Mouse (Mus musculus) thymus, postnatal 36 days (tissue): ENCODE measurements at regions not wholly inside any gene's neighbourhood (a gene's known extent, or its start where the extent isn't known, plus 50 kb on each side); places are given as distances from the start of the nearest gene placed in this dataset.

Source experiments
- DNase-seq, 2 experiments: peaks; one replicate each; pipeline ENCODE4 v3.0.0; 2022; ENCODE audit warnings: mixed read lengths in 2 of 2

GRCm38 (mm10) chr2:61221157-61221556 is 258.2 kb upstream of the Rbms1 start:
- DNase-seq, result no peak

GRCm38 (mm10) chr2:61213951-61214350 is 251.0 kb upstream of the Rbms1 start:
- DNase-seq, result no peak

DNA sequence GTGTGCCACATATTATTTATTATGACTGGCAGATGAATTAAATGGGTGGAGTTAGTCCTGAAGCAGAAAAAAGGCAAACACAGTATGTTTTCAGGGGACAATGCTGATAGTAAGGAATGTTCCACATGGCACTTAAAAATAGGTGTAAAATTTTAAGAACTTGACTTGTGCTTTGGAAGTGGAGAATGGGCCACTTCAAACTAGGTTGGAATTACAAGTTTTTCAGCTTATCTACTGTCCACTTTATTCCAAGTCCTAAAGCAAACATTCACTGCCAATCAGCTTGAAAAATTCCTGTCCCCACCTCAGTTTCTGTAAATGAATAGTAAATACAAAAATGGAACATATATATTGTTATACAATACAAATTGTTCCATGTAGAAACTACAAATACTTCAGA is 238.4 kb upstream of the Rbms1 start:
- DNase-seq, result no peak

- DNase-seq, result no peak
Observed at GRCm38 (mm10) chr2:61193976-61194375, 231.0 kb upstream of the Rbms1 start.

- DNase-seq, result no peak
Observed at GRCm38 (mm10) chr2:61182424-61182979, 219.5 kb upstream of the Rbms1 start.

DNA sequence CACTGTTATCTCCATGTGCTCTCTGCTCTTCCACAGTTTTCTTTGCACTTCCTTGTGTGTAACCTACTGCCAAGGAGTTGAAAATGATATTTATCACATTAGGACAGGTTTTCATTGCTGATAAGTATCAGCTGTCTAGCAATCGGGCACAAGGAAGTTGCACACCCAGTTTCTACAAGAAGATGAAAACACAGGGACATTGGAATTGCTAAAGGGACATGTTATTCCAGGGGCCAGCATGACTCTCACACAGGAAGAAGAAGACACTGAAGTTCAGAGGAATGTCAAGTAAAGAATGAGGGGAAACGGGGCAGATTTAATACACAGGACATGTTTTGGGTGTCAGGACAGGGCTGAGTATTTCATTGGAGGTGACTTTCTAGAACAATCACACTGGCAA is 214.8 kb upstream of the Rbms1 start:
- no peak for DNase-seq

GRCm38 (mm10) chr2:61176807-61177206 is 213.8 kb upstream of the Rbms1 start:
- DNase-seq, result no peak

DNA sequence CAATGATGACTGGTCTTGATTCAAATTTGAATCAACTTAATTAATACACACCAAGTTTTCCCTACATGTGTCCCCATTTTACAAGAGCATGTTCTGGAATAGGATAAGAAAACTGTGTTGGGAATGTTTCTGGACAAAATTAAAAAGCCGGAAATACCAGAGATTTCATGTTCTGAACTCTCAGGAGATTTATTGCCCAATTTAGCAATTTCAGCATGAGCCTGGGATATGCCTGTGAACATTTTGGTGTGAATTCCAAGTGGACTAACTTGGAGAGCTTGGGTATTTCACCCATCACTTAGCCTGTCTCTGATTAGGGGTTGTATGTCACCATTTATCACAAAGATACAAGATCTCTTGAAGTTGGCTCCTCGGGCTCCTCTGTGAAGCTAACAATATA is 210.6 kb upstream of the Rbms1 start:
- DNase-seq, result no peak

GRCm38 (mm10) chr2:61161336-61161735 is 198.3 kb upstream of the Rbms1 start:
- DNase-seq, result no peak

- DNase-seq, result no peak
Observed at GRCm38 (mm10) chr2:61159761-61160160, 196.8 kb upstream of the Rbms1 start.

DNA sequence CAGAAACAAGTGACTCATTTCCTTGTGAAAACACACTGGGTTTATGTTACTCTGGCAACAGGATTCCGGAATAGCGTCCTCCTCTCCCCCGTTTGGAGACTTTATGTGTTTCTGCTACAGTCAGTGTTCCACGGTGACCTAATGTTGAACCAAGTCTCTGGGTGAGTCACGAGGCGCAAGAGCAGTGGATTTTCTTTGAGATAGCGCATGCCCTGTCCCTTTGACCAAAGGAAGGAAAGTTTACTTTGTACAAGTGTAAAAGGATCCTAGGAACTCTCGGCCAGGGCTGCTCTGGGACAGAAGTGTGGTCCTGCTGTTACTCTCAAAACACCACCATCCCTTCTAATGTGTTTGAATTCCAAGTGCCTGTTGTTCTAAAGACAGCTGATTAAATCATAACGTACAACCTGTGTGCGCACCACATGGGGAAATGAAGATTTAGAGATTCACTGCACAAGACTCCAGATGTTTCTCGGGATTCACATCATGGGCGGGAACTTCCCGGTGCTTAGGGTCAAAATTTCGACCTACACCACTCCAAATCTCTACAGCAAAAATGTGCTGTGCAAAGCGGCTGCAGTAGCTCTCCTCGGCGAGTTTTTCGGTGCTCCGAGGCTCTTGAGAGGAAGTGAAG is 176.1 kb upstream of the Rbms1 start:
- DNase-seq, result no peak

DNA sequence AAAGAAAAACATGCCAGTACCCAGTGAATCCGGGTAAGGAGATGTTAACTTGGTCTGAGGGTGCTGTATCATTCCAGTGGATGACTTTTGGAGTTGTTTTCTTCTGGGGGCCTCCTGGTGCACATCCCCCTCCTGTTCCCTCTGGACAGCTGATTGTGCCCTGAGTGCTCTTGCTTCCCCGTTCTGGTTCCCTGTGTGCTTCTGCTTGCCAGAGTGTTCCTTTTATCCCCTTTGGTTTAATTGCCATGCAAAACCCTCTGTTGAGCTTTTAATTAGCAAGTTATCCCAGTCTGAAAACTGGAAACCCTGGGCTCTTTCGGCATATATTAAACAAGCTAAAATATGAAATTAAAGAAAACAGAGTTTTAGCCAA is 175.6 kb upstream of the Rbms1 start:
- DNase-seq, result no peak

GRCm38 (mm10) chr2:61137378-61137777 is 174.4 kb upstream of the Rbms1 start:
- no peak for DNase-seq

DNA sequence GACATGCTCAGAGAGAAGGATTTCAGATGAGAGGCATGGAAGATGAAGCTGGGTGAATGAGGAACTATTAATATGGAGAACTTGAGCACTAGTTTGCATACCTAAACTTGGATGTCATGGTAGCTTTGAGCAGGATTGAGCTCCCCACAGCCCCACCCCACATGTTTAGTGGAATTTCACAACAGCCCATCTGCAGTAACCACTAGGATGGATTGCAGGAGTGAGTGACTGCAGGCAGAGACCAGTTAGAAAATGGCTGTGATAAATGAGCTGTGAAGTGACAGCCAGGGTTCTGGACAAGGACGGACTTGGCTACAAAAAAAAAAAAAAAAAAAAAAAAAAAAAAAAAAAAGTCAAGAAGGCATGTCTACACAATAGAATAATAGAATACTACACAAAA is 173.9 kb upstream of the Rbms1 start:
- DNase-seq, result no peak

DNA sequence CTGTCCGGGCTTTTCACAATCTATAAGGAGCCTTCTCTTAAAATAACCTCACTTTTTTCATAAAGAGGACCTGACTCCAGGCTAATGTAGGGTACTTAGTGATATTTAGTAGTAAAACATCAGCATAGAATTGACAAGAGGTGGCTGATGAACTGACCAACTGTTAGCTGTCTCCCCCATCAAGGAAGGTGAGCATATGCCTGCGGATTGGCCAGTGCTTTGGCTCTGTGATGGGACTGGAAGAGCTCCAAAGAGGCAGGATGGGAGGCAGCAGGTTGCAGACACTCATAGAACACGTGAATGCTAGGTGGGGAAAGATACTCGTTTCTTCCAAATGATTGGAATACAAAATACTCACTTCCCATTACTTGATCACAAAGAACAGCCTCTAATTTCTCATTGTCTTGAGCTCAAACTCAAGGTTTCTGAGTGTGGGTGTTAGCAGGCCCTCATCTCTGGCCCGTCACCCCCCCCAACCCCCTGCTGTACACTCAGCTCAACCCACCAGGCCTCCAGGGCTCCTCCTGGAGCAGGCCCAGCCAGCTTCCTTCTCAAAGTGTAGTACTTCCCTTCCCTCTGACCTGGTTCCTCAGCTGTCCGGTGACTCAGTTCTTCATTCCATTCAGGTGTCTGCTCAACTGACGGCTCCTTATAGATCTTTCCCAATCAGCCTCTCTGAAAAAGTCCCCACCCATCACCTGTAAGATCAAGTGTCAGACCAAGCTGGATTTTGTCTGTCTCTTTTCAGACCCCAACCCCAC is 160.2 kb upstream of the Rbms1 start:
- no peak for DNase-seq

GRCm38 (mm10) chr2:61121281-61121680 is 158.3 kb upstream of the Rbms1 start:
- DNase-seq, result no peak

DNA sequence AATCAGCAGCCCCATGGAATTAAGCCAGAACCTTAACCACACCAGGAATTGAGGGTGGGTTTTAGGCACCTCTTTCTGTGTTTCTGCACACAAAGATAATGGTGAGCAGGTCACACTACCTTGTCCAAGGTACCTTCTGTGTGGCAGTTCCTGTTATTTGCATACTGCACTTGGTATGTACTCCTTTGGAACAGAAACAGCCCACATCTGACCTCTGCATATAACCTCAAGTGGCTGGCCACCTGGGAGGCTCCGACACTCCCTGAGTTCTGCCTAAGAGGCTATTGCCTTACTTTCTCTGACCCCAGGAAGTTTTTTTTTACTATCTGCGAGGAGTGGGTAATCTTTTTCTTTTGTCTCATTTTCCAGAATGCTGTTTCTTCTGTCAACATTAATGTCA is 151.6 kb upstream of the Rbms1 start:
- DNase-seq, result no peak

- no peak for DNase-seq
Observed at GRCm38 (mm10) chr2:61113916-61114315, 150.9 kb upstream of the Rbms1 start.

GRCm38 (mm10) chr2:61110591-61110990 is 147.6 kb upstream of the Rbms1 start:
- DNase-seq, result no peak

- DNase-seq, result no peak
Observed at GRCm38 (mm10) chr2:61109564-61109963, 146.6 kb upstream of the Rbms1 start.

DNA sequence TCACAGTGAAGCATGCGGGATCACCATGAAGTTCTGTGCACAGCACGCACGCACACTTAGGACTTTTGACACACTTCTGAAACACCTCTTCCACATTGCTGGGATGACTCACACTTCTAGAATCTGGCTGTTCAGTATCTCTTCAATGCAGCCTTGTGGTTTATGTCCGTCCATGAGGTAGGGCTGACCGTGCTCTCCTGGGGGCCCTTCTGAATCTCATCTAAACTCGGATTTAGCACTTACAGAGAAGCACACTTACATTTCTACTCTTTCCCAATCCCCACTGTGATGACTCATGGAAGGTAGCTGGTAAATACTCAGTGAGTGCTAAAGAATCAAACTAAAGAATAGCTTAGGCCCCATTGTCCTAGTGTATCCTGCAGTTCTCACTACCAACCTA is 142.2 kb upstream of the Rbms1 start:
- no peak for DNase-seq

DNA sequence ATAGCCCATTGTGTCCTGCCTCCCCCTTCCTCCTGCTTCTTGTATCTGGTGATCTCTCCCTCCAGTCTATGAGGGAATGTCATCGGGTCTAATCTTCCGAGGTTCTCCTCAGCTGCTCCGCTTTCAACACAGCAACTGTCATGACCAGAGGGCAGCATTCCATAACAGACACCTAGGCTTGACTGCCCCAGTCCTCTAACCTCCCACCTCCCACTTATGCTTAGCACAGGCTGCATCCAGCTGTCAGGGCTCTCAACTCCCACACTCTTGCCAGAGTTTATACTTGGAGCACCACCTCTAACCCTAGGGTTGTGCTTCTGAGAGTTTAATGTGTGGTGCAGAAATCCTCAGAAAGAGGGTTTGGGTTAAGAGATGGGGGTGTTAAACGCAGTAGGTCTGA is 137.9 kb upstream of the Rbms1 start:
- DNase-seq, result no peak

GRCm38 (mm10) chr2:61088501-61088900 is 125.5 kb upstream of the Rbms1 start:
- DNase-seq, result no peak

DNA sequence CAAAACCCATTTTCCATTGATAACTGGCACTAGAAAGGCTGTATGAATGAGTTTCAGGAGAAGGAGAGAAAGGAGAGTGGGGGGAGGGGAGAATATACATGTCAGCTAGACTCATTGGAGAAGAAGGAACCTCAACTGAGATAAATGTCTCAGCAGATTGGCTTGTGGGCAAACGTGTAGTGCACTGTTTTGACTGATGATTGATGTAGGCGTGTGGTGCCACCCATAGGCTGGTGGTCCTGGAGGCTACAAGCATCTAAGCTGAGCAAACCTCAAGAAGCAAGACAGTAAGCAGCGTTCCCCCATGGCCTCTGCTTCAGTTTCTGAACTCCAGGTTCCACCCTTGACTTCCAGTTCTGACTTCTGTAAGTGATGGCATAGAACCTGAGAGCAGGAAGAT is 121.8 kb upstream of the Rbms1 start:
- no peak for DNase-seq

DNA sequence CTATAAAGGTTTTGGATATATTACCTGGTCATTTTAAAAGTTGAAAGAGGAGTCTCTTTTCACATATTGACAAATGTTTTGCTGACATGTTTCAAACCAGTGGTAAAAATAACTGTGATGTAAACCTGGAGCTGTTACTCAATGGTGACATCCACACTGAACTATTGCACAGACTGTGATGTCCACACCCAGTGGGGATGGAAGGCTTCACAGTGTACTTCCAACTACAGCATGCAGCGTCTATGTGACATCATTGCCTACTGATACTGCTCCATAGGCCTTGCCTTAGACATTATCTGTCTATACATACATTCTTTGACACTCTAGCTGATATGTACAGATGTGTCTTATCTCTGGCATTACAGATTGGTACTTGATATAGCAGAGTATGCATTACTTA is 120.1 kb upstream of the Rbms1 start:
- no peak for DNase-seq
